ENCODE assay signal across 21 mouse cellular contexts in genomic region chr17:83576810-83577371, GRCm38 (mm10). TPM values are rescaled to one million over a fixed set of nuclear protein-coding genes. Genes with fewer than 3 reads are reported as not detected.
A peak's percentile ranks its signal among the peaks of the same experiment; 100 is the strongest.
DNase-seq lines count a peak whose midpoint lies in the region; ATAC-seq and TF ChIP-seq lines count a peak whose summit lies in the region.
"Had no signal": no experiment of that assay in that cellular context is flagged by ENCODE, and none has a peak within 500 bp of the region (broad histone marks: within the 10 kb centered on the region; RNA-seq: fewer than 3 reads in every experiment).

No protein-coding gene starts in this region.

- H3K9ac ChIP-seq in lung, postnatal 0 days (replicated peaks; ENCODE audit: low read depth) = no peak overlapping the region
- H3K9ac ChIP-seq in stomach, embryonic 15.5 days = no peak overlapping the region
- H3K9ac ChIP-seq: embryonic facial prominence, embryonic 13.5 days; forebrain, embryonic 12.5 days; heart, embryonic 15.5 days; hindbrain, embryonic 13.5 days had no signal

- peaks cover 6% of the 10 kb centered on the region; the same call in 1 of the 2 replicates for H3K4me1 ChIP-seq in lung, postnatal 0 days (ENCODE audit: insufficient read depth, low read depth, low read length)
- H3K4me1 ChIP-seq in lung, adult 2 months (ENCODE audit: control insufficient read depth, insufficient read depth, low read length) = no peaks in the 10 kb centered on the region
- peaks cover 7% of the 10 kb centered on the region for H3K4me1 ChIP-seq in stomach, embryonic 15.5 days
- H3K4me1 ChIP-seq: forebrain, embryonic 12.5 days had no signal

- no peak overlapping the region for H3K4me3 ChIP-seq in lung, postnatal 0 days (ENCODE audit: low read depth, low read length)
- no peak overlapping the region for H3K4me3 ChIP-seq in lung, adult 2 months (replicated peaks; ENCODE audit: extremely low read depth, low read depth, low read length)
- H3K4me3 ChIP-seq in stomach, embryonic 15.5 days (replicated peaks) = no peak overlapping the region
- H3K4me3 ChIP-seq: embryonic facial prominence, embryonic 13.5 days; forebrain, embryonic 12.5 days; heart, adult 2 months; heart, embryonic 15.5 days; hindbrain, embryonic 13.5 days had no signal

- TF ChIP-seq POLR2A in lung, adult 2 months (IDR thresholded peaks at IDR 0.05; ENCODE audit: borderline replicate concordance, extremely low read depth, low read depth, low read length) = no peak

- peak; percentile 76 for ATAC-seq in lung, postnatal 0 days
- peak; percentile 35; the same call in 1 of the 2 replicates for ATAC-seq in stomach, embryonic 15.5 days (ENCODE audit: insufficient read depth, low FRiP score, low read depth)
- ATAC-seq: forebrain, embryonic 16.5 days; hindbrain, postnatal 0 days had no signal

- H3K27ac ChIP-seq in lung, postnatal 0 days (ENCODE audit: low read length) = no peak overlapping the region
- no peak overlapping the region for H3K27ac ChIP-seq in stomach, embryonic 15.5 days
- H3K27ac ChIP-seq: embryonic facial prominence, embryonic 13.5 days; forebrain, embryonic 12.5 days; heart, adult 2 months; heart, embryonic 15.5 days; hindbrain, embryonic 13.5 days; hindbrain, postnatal 0 days had no signal

- 69% methylated on average over 11 of the region's 11 CpGs for WGBS in lung, postnatal 0 days
- WGBS in lung, adult 2 months = 70% methylated on average over 11 of the region's 11 CpGs
- WGBS in stomach, embryonic 15.5 days = 85% methylated on average over 11 of the region's 11 CpGs

- H3K27me3 ChIP-seq in lung, postnatal 0 days (replicated peaks; ENCODE audit: insufficient read depth, low read length) = no peaks in the 10 kb centered on the region
- H3K27me3 ChIP-seq in stomach, embryonic 15.5 days (replicated peaks) = no peaks in the 10 kb centered on the region
- H3K27me3 ChIP-seq: embryonic facial prominence, embryonic 13.5 days; forebrain, embryonic 12.5 days; heart, embryonic 15.5 days; hindbrain, embryonic 13.5 days had no signal

- no peaks in the 10 kb centered on the region for H3K9me3 ChIP-seq in lung, postnatal 0 days (ENCODE audit: low read length)
- H3K9me3 ChIP-seq in stomach, embryonic 15.5 days = no peaks in the 10 kb centered on the region
- H3K9me3 ChIP-seq: embryonic facial prominence, embryonic 13.5 days; forebrain, embryonic 12.5 days; heart, embryonic 15.5 days; hindbrain, embryonic 13.5 days had no signal

- no peak for TF ChIP-seq CTCF in lung, postnatal 0 days (IDR thresholded peaks at IDR 0.05)
- TF ChIP-seq CTCF in lung, adult 2 months (IDR thresholded peaks at IDR 0.05; ENCODE audit: insufficient read depth, low read length) = no peak

- H3K36me3 ChIP-seq in lung, postnatal 0 days (ENCODE audit: insufficient read depth, low read length) = no peaks in the 10 kb centered on the region
- no peaks in the 10 kb centered on the region for H3K36me3 ChIP-seq in stomach, embryonic 15.5 days
- H3K36me3 ChIP-seq: embryonic facial prominence, embryonic 13.5 days; forebrain, embryonic 12.5 days; heart, embryonic 15.5 days; hindbrain, embryonic 13.5 days had no signal

- no peak for TF ChIP-seq EP300 in lung, postnatal 0 days (IDR thresholded peaks at IDR 0.05)

- H3K4me2 ChIP-seq in lung, postnatal 0 days (replicated peaks; ENCODE audit: low read depth, low read length) = no peak overlapping the region
- H3K4me2 ChIP-seq in stomach, embryonic 15.5 days = no peak overlapping the region
- H3K4me2 ChIP-seq: embryonic facial prominence, embryonic 13.5 days; forebrain, embryonic 12.5 days; heart, embryonic 11.5 days; heart, embryonic 15.5 days; hindbrain, embryonic 13.5 days had no signal

- peak; percentile 65 for DNase-seq in lung, postnatal 0 days (ENCODE audit: low spot score)
- no peak for DNase-seq in lung, adult 2 months
- peak; percentile 48 for DNase-seq in brain, adult 2 months (ENCODE audit: low read depth, low spot score)
- no peak for DNase-seq in urinary bladder, postnatal 25 days (ENCODE audit: low spot score)
- DNase-seq in lung, postnatal 36 days = no peak
- DNase-seq: adrenal gland, adult 8-10 months; cerebellum, adult 11-12 months; cerebellum, adult 9-10 months; cerebellum, postnatal 25 days; gastrocnemius, postnatal 14 days; heart, adult 2 months; heart, postnatal 14 days had no signal

RNA-seq across cellular contexts. Expression of gene Kcng3, which starts 54.8 kb away (rescaled TPM):
- polyA plus RNA-seq in lung, postnatal 0 days (2015; fragmentation: Nextera tagmentation; extraction: Ambion mirVana) = not detected in 2 replicates
- 0.03 and 0.05 TPM in 2 replicates for polyA plus RNA-seq in lung, adult 2 months (2012; rRNA removed)
- polyA plus RNA-seq in stomach, embryonic 15.5 days (2015; fragmentation: Nextera tagmentation; extraction: Ambion mirVana) = 0.06 TPM in 2 replicates
- polyA plus RNA-seq: C2C12; embryonic facial prominence, embryonic 13.5 days; forebrain, embryonic 12.5 days; heart, embryonic 11.5 days; heart, embryonic 15.5 days had no signal

RNA-seq across cellular contexts. Expression of gene Cox7a2l, which starts 59.8 kb away (rescaled TPM):
- 190 and 191 TPM in 2 replicates for polyA plus RNA-seq in lung, postnatal 0 days (2015; fragmentation: Nextera tagmentation; extraction: Ambion mirVana)
- 78.2 and 96.7 TPM in 2 replicates for polyA plus RNA-seq in lung, adult 2 months (2012; rRNA removed)
- 154 and 165 TPM in 2 replicates for polyA plus RNA-seq in stomach, embryonic 15.5 days (2015; fragmentation: Nextera tagmentation; extraction: Ambion mirVana)

Comparison
In these comparisons a context has a peak if more than half of its experiments do, and no peak if none do; other contexts are left out.
1. DNase-seq: peak in lung, postnatal 0 days (single experiment) and brain, adult 2 months (single experiment); none in lung, adult 2 months (single experiment), urinary bladder, postnatal 25 days (single experiment) and lung, postnatal 36 days (single experiment).